Mouse (Mus musculus) R1 (cell line): ENCODE measurements around the gene Olfr544.
"Not testable (repeated sequence)": the region's sequence is repeated elsewhere in the genome, so short reads cannot be mapped to it uniquely, and the experiment has no call there.

Source experiments
- DNase-seq: peaks from one replicate; pipeline ENCODE4 v3.0.0-alpha.2; 2018; ENCODE audit warnings: low read depth, low spot score

The Olfr544 gene

GRCm38 (mm10) chr7:102488161-102488560, at the start of gene Olfr544:
TSS of gene Olfr544 (minus strand) at chr7:102488313.
- no peak for DNase-seq

GRCm38 (mm10) chr7:102534449-102534848, 46.3 kb upstream of the Olfr544 start, which contains the start of gene Olfr547:
TSS of gene Olfr547 (plus strand) at chr7:102534749.
- no peak for DNase-seq

GRCm38 (mm10) chr7:102529052-102529451, 40.9 kb upstream of the Olfr544 start:
- DNase-seq, result no peak

- DNase-seq, result no peak
Observed at GRCm38 (mm10) chr7:102517051-102517335, 28.9 kb upstream of the Olfr544 start.

- no peak for DNase-seq
Observed at GRCm38 (mm10) chr7:102516261-102517050, 28.3 kb upstream of the Olfr544 start.

GRCm38 (mm10) chr7:102514144-102514543, 26.0 kb upstream of the Olfr544 start:
- DNase-seq, result no peak

GRCm38 (mm10) chr7:102512814-102513435, 24.8 kb upstream of the Olfr544 start:
- DNase-seq, result peak; percentile 87

GRCm38 (mm10) chr7:102511927-102512326, 23.8 kb upstream of the Olfr544 start:
- DNase-seq, result no peak

- DNase-seq, result no peak
Observed at GRCm38 (mm10) chr7:102509726-102510125, 21.6 kb upstream of the Olfr544 start.

GRCm38 (mm10) chr7:102508666-102509065, 20.6 kb upstream of the Olfr544 start:
- no peak for DNase-seq

GRCm38 (mm10) chr7:102508066-102508465, 20.0 kb upstream of the Olfr544 start:
- no peak for DNase-seq

- peak; percentile 75 for DNase-seq
Observed at GRCm38 (mm10) chr7:102506848-102507247, 18.7 kb upstream of the Olfr544 start.

- DNase-seq, result no peak
Observed at GRCm38 (mm10) chr7:102501986-102502385, 13.9 kb upstream of the Olfr544 start.

- no peak for DNase-seq
Observed at GRCm38 (mm10) chr7:102499473-102499872, 11.4 kb upstream of the Olfr544 start, which contains the start of gene Olfr545. TSS of gene Olfr545 (minus strand) at chr7:102499573.

GRCm38 (mm10) chr7:102494416-102494815, 6.3 kb upstream of the Olfr544 start:
- not testable (repeated sequence) for DNase-seq

- DNase-seq, result no peak
Observed at GRCm38 (mm10) chr7:102486105-102486504, 2.0 kb downstream of the Olfr544 start.

- not testable (repeated sequence) for DNase-seq
Observed at GRCm38 (mm10) chr7:102484766-102485165, 3.3 kb downstream of the Olfr544 start.

- no peak for DNase-seq
Observed at GRCm38 (mm10) chr7:102483665-102484064, 4.4 kb downstream of the Olfr544 start.

- DNase-seq, result no peak
Observed at GRCm38 (mm10) chr7:102481579-102481978, 6.5 kb downstream of the Olfr544 start, which contains the start of gene Olfr543. TSS of gene Olfr543 (minus strand) at chr7:102481679.

GRCm38 (mm10) chr7:102480821-102481220, 7.3 kb downstream of the Olfr544 start:
- DNase-seq, result no peak

- peak; percentile 72 for DNase-seq
Observed at GRCm38 (mm10) chr7:102479368-102480078, 8.6 kb downstream of the Olfr544 start.

- DNase-seq, result no peak
Observed at GRCm38 (mm10) chr7:102478926-102479325, 9.2 kb downstream of the Olfr544 start.
